Mouse (Mus musculus): ENCODE measurements at regions not wholly inside any gene's neighbourhood (a gene's known extent, or its start where the extent isn't known, plus 50 kb on each side); places are given as distances from the start of the nearest gene placed in this dataset.

GRCm38 (mm10) chr17:84031381-84031780 is 156.4 kb downstream of the Zfp36l2 start:
- 84% methylated on average over 6 of the region's 6 CpGs for whole genome bisulfite sequencing
- Histone ChIP-seq H3K27ac (ENCODE audit: insufficient read depth, low read length) (no peak overlapping the region), H3K4me3 (replicated peaks; ENCODE audit: insufficient read depth, low read depth, low read length) (no peak overlapping the region), H3K27me3 (ENCODE audit: control insufficient read depth, insufficient read depth, low read length) (no peaks in the 10 kb centered on the region), H3K4me1 (ENCODE audit: control insufficient read depth, insufficient read depth, low read length) (no peaks in the 10 kb centered on the region)
- no peak for DNase-seq
- TF ChIP-seq CTCF (IDR thresholded peaks at IDR 0.05; ENCODE audit: borderline replicate concordance, insufficient read depth, low read depth, low read length) (no peak), POLR2A (IDR thresholded peaks at IDR 0.05; ENCODE audit: borderline replicate concordance, insufficient read depth, low read length) (no peak)

DNA sequence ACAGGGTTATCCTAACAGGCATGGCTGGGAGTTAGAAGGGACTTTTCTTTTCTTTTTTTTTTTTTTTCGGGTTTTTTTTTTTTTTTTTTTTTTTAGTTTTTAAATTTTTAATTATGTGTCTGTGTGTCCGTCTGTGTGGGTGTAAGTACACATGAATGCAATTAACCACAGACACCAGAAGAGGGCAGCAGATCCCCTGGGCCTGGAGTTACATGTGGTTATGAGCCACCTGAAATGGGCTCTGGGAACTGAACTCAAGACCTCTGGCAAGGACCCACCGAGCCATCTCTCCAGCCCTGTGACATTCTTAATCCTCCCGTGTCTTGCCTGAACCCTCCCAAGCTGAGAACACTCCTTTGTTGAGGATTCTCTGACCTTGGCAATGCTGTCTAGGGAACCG is 157.0 kb downstream of the Zfp36l2 start:
- no peak for DNase-seq
- TF ChIP-seq CTCF (IDR thresholded peaks at IDR 0.05; ENCODE audit: borderline replicate concordance, insufficient read depth, low read depth, low read length) (0 out of 2 replicates have a peak, but pooled peaks have one; percentile 11), POLR2A (IDR thresholded peaks at IDR 0.05; ENCODE audit: borderline replicate concordance, insufficient read depth, low read length) (no peak)
- no peaks in the 10 kb centered on the region for H3K4me1 ChIP-seq (ENCODE audit: control insufficient read depth, insufficient read depth, low read length)
- WGBS: 83% methylated on average over 5 of the region's 5 CpGs
- H3K4me3 ChIP-seq (replicated peaks; ENCODE audit: insufficient read depth, low read depth, low read length): no peak overlapping the region
- H3K27me3 ChIP-seq (ENCODE audit: control insufficient read depth, insufficient read depth, low read length): no peaks in the 10 kb centered on the region
- no peak overlapping the region for H3K27ac ChIP-seq (ENCODE audit: insufficient read depth, low read length)

DNA sequence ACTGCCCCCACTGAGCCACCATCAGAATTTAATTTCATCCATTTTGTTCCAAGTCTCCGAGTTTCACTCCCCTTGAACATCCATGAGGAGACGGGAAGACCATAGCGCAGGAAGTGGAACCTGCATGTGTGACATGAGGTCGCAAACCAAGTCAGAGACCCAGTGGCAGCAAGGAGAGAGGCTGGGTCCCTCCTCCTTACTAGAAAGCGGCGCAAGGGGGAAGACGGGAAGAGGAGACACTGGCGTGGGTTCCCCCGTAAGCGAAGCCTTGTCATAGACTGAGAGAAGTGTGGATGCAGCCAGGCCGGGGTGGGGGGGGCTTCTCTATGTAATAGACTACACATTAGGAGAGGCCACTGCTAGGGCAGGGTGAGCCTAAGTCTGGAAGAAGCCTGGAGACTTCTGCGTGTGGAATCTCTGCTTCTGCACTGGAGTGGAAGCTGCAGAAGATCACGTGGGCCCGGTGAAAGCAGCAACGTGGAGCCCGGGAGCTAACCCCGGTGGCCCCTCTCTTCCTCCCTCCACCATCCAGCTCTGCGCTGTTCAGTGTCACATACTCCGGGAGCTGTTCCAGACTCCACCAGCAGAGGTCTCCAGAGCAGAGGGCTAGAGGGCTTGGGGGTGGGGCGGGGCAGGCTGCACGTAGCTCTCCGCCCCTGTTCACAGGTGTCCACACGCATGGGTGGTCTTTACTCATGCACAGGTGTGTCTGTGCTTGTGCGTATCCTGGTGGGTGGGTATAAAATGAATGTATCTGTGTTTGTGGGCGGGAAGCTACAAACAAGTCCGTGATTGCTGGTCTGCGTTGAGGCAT is 159.4 kb downstream of the Zfp36l2 start:
- H3K4me3 ChIP-seq (replicated peaks; ENCODE audit: insufficient read depth, low read depth, low read length): peak overlapping the region; percentile 6
- H3K4me1 ChIP-seq (ENCODE audit: control insufficient read depth, insufficient read depth, low read length): no peaks in the 10 kb centered on the region
- peak; percentile 84 for TF ChIP-seq CTCF (IDR thresholded peaks at IDR 0.05; ENCODE audit: borderline replicate concordance, insufficient read depth, low read depth, low read length)
- TF ChIP-seq POLR2A (IDR thresholded peaks at IDR 0.05; ENCODE audit: borderline replicate concordance, insufficient read depth, low read length): no peak
- peak; percentile 58 to 75 for DNase-seq
- no peaks in the 10 kb centered on the region for H3K27me3 ChIP-seq (ENCODE audit: control insufficient read depth, insufficient read depth, low read length)
- 26% methylated on average over 27 of the region's 27 CpGs for WGBS
- no peak overlapping the region for H3K27ac ChIP-seq (ENCODE audit: insufficient read depth, low read length)

- TF ChIP-seq CTCF (IDR thresholded peaks at IDR 0.05; ENCODE audit: borderline replicate concordance, insufficient read depth, low read depth, low read length) (no peak), POLR2A (IDR thresholded peaks at IDR 0.05; ENCODE audit: borderline replicate concordance, insufficient read depth, low read length) (no peak)
- no peak for DNase-seq
- Histone ChIP-seq H3K4me1 (ENCODE audit: control insufficient read depth, insufficient read depth, low read length) (no peaks in the 10 kb centered on the region), H3K4me3 (replicated peaks; ENCODE audit: insufficient read depth, low read depth, low read length) (no peak overlapping the region), H3K27ac (ENCODE audit: insufficient read depth, low read length) (no peak overlapping the region), H3K27me3 (ENCODE audit: control insufficient read depth, insufficient read depth, low read length) (no peaks in the 10 kb centered on the region)
- 79% methylated on average over 9 of the region's 9 CpGs for WGBS
Observed at GRCm38 (mm10) chr17:84027275-84027674, 160.5 kb downstream of the Zfp36l2 start.

DNA sequence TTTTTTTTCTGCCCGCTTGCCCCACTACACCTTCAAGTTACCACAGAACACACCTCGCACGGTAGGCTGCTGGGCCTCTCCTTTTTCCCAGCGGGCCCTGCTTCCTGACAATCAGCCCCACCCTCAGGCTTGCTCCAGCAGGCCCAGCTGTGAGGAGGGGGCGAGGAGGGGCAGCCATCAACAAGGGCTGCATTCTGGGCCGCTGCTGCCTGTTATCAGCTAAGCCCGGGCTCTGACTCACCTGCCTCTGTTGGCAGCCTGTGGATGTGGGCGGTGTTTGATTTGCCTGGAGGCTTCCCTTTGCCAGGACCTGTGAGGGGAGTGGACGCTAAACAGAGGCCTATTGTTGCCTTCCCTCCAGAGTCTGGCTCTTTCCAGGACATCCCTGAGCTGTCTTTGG is 161.6 kb downstream of the Zfp36l2 start:
- TF ChIP-seq CTCF (IDR thresholded peaks at IDR 0.05; ENCODE audit: borderline replicate concordance, insufficient read depth, low read depth, low read length): no peak
- TF ChIP-seq POLR2A (IDR thresholded peaks at IDR 0.05; ENCODE audit: borderline replicate concordance, insufficient read depth, low read length): no peak

GRCm38 (mm10) chr17:84022358-84022757 is 165.4 kb downstream of the Zfp36l2 start:
- Histone ChIP-seq H3K27ac (ENCODE audit: insufficient read depth, low read length) (no peak overlapping the region), H3K4me1 (ENCODE audit: control insufficient read depth, insufficient read depth, low read length) (no peaks in the 10 kb centered on the region), H3K27me3 (ENCODE audit: control insufficient read depth, insufficient read depth, low read length) (no peaks in the 10 kb centered on the region), H3K4me3 (replicated peaks; ENCODE audit: insufficient read depth, low read depth, low read length) (no peak overlapping the region)
- TF ChIP-seq POLR2A (IDR thresholded peaks at IDR 0.05; ENCODE audit: borderline replicate concordance, insufficient read depth, low read length) (no peak), CTCF (IDR thresholded peaks at IDR 0.05; ENCODE audit: borderline replicate concordance, insufficient read depth, low read depth, low read length) (no peak)
- WGBS: 84% methylated on average over 7 of the region's 7 CpGs
- no peak for DNase-seq

More for the DNA sequence above, 161.6 kb downstream of the Zfp36l2 start:
- no peak overlapping the region for H3K27ac ChIP-seq (ENCODE audit: insufficient read depth, low read length)
- no peak overlapping the region for H3K4me3 ChIP-seq (replicated peaks; ENCODE audit: insufficient read depth, low read depth, low read length)
- no peaks in the 10 kb centered on the region for H3K27me3 ChIP-seq (ENCODE audit: control insufficient read depth, insufficient read depth, low read length)
- H3K4me1 ChIP-seq (ENCODE audit: control insufficient read depth, insufficient read depth, low read length): no peaks in the 10 kb centered on the region
- WGBS: 42% methylated on average over 9 of the region's 9 CpGs
- peak in 1 of 2 experiments; percentile 34 for DNase-seq

DNA sequence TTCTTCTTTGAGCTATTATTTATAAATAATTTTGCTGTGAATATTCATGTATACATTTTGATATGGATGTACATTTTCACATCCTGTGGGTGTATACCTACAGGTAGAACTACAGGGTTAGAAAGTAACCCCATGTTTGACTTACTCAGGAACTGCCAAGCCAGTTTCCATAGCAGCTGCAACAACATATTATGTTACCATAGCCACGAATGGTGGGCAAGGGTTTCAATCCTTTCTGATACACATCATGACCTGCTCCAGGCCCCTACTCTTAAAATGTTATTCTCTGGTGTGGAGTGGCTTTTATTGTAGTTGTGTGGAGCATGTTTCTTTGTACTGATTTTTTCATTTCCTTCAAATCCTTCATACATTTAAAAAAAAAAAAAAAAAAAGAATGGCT is 168.9 kb downstream of the Zfp36l2 start:
- TF ChIP-seq POLR2A (IDR thresholded peaks at IDR 0.05; ENCODE audit: borderline replicate concordance, insufficient read depth, low read length) (no peak), CTCF (IDR thresholded peaks at IDR 0.05; ENCODE audit: borderline replicate concordance, insufficient read depth, low read depth, low read length) (no peak)
- WGBS: 76% methylated on average over 1 of the region's 1 CpGs
- H3K4me1 ChIP-seq (ENCODE audit: control insufficient read depth, insufficient read depth, low read length): no peaks in the 10 kb centered on the region

DNA sequence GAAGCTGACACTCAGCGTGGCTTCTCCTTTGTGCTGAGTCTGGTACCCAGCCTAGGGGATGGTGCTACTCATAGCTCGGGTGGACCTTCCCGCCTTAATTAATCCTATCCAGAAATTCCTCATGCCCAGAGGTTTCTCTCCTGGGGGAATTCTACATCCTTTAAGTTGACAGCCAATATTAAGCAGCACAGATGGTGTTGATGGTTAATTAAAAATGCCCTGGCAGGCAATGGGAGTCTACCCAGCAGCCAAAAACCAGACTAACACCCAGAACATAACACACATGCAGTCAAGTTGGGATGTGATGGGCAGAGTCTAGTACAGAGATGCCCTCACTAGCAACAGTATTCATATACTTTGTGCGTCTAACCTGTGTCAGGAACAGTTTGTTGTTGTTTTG is 169.9 kb downstream of the Zfp36l2 start:
- Histone ChIP-seq H3K4me3 (replicated peaks; ENCODE audit: insufficient read depth, low read depth, low read length) (no peak overlapping the region), H3K27me3 (ENCODE audit: control insufficient read depth, insufficient read depth, low read length) (no peaks in the 10 kb centered on the region), H3K4me1 (ENCODE audit: control insufficient read depth, insufficient read depth, low read length) (no peaks in the 10 kb centered on the region), H3K27ac (ENCODE audit: insufficient read depth, low read length) (no peak overlapping the region)
- 51% methylated on average over 4 of the region's 4 CpGs for WGBS
- no peak for DNase-seq
- TF ChIP-seq POLR2A (IDR thresholded peaks at IDR 0.05; ENCODE audit: borderline replicate concordance, insufficient read depth, low read length) (no peak), CTCF (IDR thresholded peaks at IDR 0.05; ENCODE audit: borderline replicate concordance, insufficient read depth, low read depth, low read length) (no peak)

More for the DNA sequence above, 168.9 kb downstream of the Zfp36l2 start:
- no peak overlapping the region for H3K27ac ChIP-seq (ENCODE audit: insufficient read depth, low read length)
- no peak for DNase-seq
- H3K27me3 ChIP-seq (ENCODE audit: control insufficient read depth, insufficient read depth, low read length): no peaks in the 10 kb centered on the region
- no peak overlapping the region for H3K4me3 ChIP-seq (replicated peaks; ENCODE audit: insufficient read depth, low read depth, low read length)

All from cerebellum, adult 2 months (tissue).